Mouse (Mus musculus) intestine, embryonic 16.5 days (tissue): ENCODE data around the gene Gm49711. TPM values are rescaled to one million over a fixed set of nuclear protein-coding genes. Genes with fewer than 3 reads are reported as not detected.

Source experiments
- ATAC-seq: fragments of 200-750 bp; cut with Nextera tagmentation; 2 replicates; pipeline ENCODE4 v1.8.0; 2017; ENCODE audit warnings: moderate TSS enrichment, moderate library complexity
- H3K27ac ChIP-seq: fragments of 300-500 bp; sonication (generic); 2 replicates; pipeline ENCODE4 v1.5.1; 2014; ENCODE audit warnings: mild to moderate bottlenecking, low read length
- H3K27me3 ChIP-seq: fragments of 300-500 bp; sonication (generic); replicated peaks from 2 replicates; pipeline ENCODE4 v1.6.1; 2014; ENCODE audit warnings: low read length, control low read depth, mixed read lengths; ENCODE audit not compliant: control insufficient read depth, insufficient read depth
- H3K36me3 ChIP-seq: fragments of 300-500 bp; sonication (generic); 2 replicates; pipeline ENCODE4 v1.6.1; 2014; ENCODE audit warnings: low read length, control low read depth; ENCODE audit not compliant: control insufficient read depth, insufficient read depth
- H3K4me1 ChIP-seq: fragments of 300-500 bp; sonication (generic); 2 replicates; pipeline ENCODE4 v1.6.1; 2014; ENCODE audit warnings: low read length, control low read depth, mixed read lengths; ENCODE audit not compliant: control insufficient read depth, insufficient read depth
- H3K4me2 ChIP-seq: fragments of 300-500 bp; sonication (generic); 2 replicates; pipeline ENCODE4 v1.6.1; 2014; ENCODE audit warnings: low read depth, low read length, control low read depth
- H3K4me3 ChIP-seq: fragments of 300-500 bp; sonication (generic); 2 replicates; pipeline ENCODE4 v1.5.1; 2014; ENCODE audit warnings: mild to moderate bottlenecking, low read length
- H3K9ac ChIP-seq: fragments of 300-500 bp; sonication (generic); 2 replicates; pipeline ENCODE4 v1.6.1; 2014; ENCODE audit warnings: low read depth, low read length
- H3K9me3 ChIP-seq: fragments of 300-500 bp; sonication (generic); 2 replicates; pipeline ENCODE4 v1.6.1; 2016; ENCODE audit warnings: low read length, control low read depth; ENCODE audit not compliant: control insufficient read depth
- WGBS: fragments of 180-500 bp; shearing (Covaris S2); extraction: QIAGEN DNeasy Blood & Tissue Kit; methylation state at CpG from one replicate; pipeline ENCODE4 v1.1.7; 2014; 5-methylcytosine and 5-hydroxymethylcytosine counted together
- polyA plus RNA-seq: library from polyadenylated mRNA; unstranded; fragments of >200 nt; fragmentation: Nextera tagmentation; extraction: Ambion mirVana; gene quantifications from 2 replicates; pipeline ENCODE4 v1.2.1, GENCODE M21; 2015

The Gm49711 gene
- polyA plus RNA-seq, 1 experiment from 2014 or later: not detected

GRCm38 (mm10) chr16:92107346-92107745 lies 49.2 kb downstream of the Gm49711 start:
- WGBS: 93% methylated on average over 5 of the region's 5 CpGs
- H3K27me3 ChIP-seq: no peaks in the 10 kb centered on the region

GRCm38 (mm10) chr16:92114706-92115241 lies 56.7 kb downstream of the Gm49711 start:
- no peak overlapping the region for H3K4me3 ChIP-seq
- no peak overlapping the region for H3K4me2 ChIP-seq
- H3K4me1 ChIP-seq: peaks cover 9% of the 10 kb centered on the region; the same call in 1 of the 2 replicates
- H3K9me3 ChIP-seq: no peaks in the 10 kb centered on the region
- WGBS: 71% methylated on average over 5 of the region's 5 CpGs
- H3K9ac ChIP-seq: no peak overlapping the region
- H3K27ac ChIP-seq: no peak overlapping the region
- 0 out of 2 replicates have a peak, but pooled peaks cover 2% of the 10 kb centered on the region for H3K36me3 ChIP-seq
- H3K27me3 ChIP-seq: no peaks in the 10 kb centered on the region
- no peak for ATAC-seq

More at GRCm38 (mm10) chr16:92107346-92107745, 49.2 kb downstream of the Gm49711 start:
- H3K4me3 ChIP-seq: no peak overlapping the region
- H3K27ac ChIP-seq: no peak overlapping the region
- no peak overlapping the region for H3K9ac ChIP-seq
- no peaks in the 10 kb centered on the region for H3K36me3 ChIP-seq
- no peaks in the 10 kb centered on the region for H3K9me3 ChIP-seq
- H3K4me1 ChIP-seq: peaks cover 7% of the 10 kb centered on the region; the same call in 1 of the 2 replicates
- no peak for ATAC-seq
- no peak overlapping the region for H3K4me2 ChIP-seq

GRCm38 (mm10) chr16:92115611-92116421 lies 57.7 kb downstream of the Gm49711 start:
- H3K9me3 ChIP-seq: no peaks in the 10 kb centered on the region
- H3K4me2 ChIP-seq: no peak overlapping the region; the same call in none of the 2 replicates
- no peak overlapping the region; the same call in 1 of the 2 replicates for H3K9ac ChIP-seq
- 0 out of 2 replicates have a peak, but pooled peaks cover 2% of the 10 kb centered on the region for H3K36me3 ChIP-seq
- no peak overlapping the region for H3K4me3 ChIP-seq
- ATAC-seq: peak; percentile 53
- no peaks in the 10 kb centered on the region for H3K27me3 ChIP-seq
- H3K27ac ChIP-seq: no peak overlapping the region
- H3K4me1 ChIP-seq: peaks cover 9% of the 10 kb centered on the region; the same call in 1 of the 2 replicates
- WGBS: 38% methylated on average over 19 of the region's 20 CpGs

GRCm38 (mm10) chr16:92117337-92118209 lies 59.5 kb downstream of the Gm49711 start:
- Histone ChIP-seq H3K4me2 (no peak overlapping the region), H3K4me3 (no peak overlapping the region), H3K27me3 (no peaks in the 10 kb centered on the region), H3K9me3 (no peaks in the 10 kb centered on the region), H3K27ac (no peak overlapping the region), H3K9ac (no peak overlapping the region), H3K4me1 (peaks cover 9% of the 10 kb centered on the region; the same call in 1 of the 2 replicates), H3K36me3 (0 out of 2 replicates have a peak, but pooled peaks cover 2% of the 10 kb centered on the region)
- 68% methylated on average over 9 of the region's 9 CpGs for WGBS
- 0 out of 2 replicates have a peak, but pooled peaks have one; percentile 30 for ATAC-seq

GRCm38 (mm10) chr16:92119013-92119515 lies 60.9 kb downstream of the Gm49711 start:
- no peak overlapping the region for H3K27ac ChIP-seq
- H3K36me3 ChIP-seq: no peaks in the 10 kb centered on the region
- ATAC-seq: no peak
- H3K27me3 ChIP-seq: no peaks in the 10 kb centered on the region
- H3K4me1 ChIP-seq: peaks cover 9% of the 10 kb centered on the region; the same call in 1 of the 2 replicates
- no peaks in the 10 kb centered on the region for H3K9me3 ChIP-seq
- no peak overlapping the region for H3K4me3 ChIP-seq
- H3K9ac ChIP-seq: no peak overlapping the region
- WGBS: 51% methylated on average over 13 of the region's 13 CpGs
- H3K4me2 ChIP-seq: no peak overlapping the region

GRCm38 (mm10) chr16:92120899-92121531 lies 62.9 kb downstream of the Gm49711 start:
- peaks cover 6% of the 10 kb centered on the region; the same call in 1 of the 2 replicates for H3K4me1 ChIP-seq
- no peak overlapping the region for H3K27ac ChIP-seq
- no peaks in the 10 kb centered on the region for H3K27me3 ChIP-seq
- 0 out of 2 replicates have a peak, but pooled peaks cover 9% of the 10 kb centered on the region for H3K9me3 ChIP-seq
- no peak for ATAC-seq
- H3K4me3 ChIP-seq: no peak overlapping the region
- no peak overlapping the region for H3K4me2 ChIP-seq
- 79% methylated on average over 17 of the region's 17 CpGs for WGBS
- no peaks in the 10 kb centered on the region for H3K36me3 ChIP-seq
- H3K9ac ChIP-seq: no peak overlapping the region

GRCm38 (mm10) chr16:92127226-92127625 lies 69.1 kb downstream of the Gm49711 start:
- Histone ChIP-seq H3K27ac (0 out of 2 replicates have a peak overlapping the region, but pooled peaks have one; percentile 5), H3K9ac (no peak overlapping the region), H3K4me1 (no peaks in the 10 kb centered on the region; the same call in 1 of the 2 replicates), H3K9me3 (0 out of 2 replicates have a peak, but pooled peaks cover 9% of the 10 kb centered on the region), H3K4me2 (no peak overlapping the region), H3K36me3 (no peaks in the 10 kb centered on the region), H3K4me3 (no peak overlapping the region), H3K27me3 (no peaks in the 10 kb centered on the region)
- ATAC-seq: 0 out of 2 replicates have a peak, but pooled peaks have one; percentile 53
- WGBS: 56% methylated on average over 4 of the region's 4 CpGs

GRCm38 (mm10) chr16:92127666-92128065 lies 69.5 kb downstream of the Gm49711 start:
- Histone ChIP-seq H3K36me3 (no peaks in the 10 kb centered on the region), H3K27ac (0 out of 2 replicates have a peak overlapping the region, but pooled peaks have one; percentile 5), H3K9me3 (0 out of 2 replicates have a peak, but pooled peaks cover 9% of the 10 kb centered on the region), H3K27me3 (no peaks in the 10 kb centered on the region), H3K4me1 (no peaks in the 10 kb centered on the region; the same call in 1 of the 2 replicates), H3K4me2 (no peak overlapping the region), H3K4me3 (no peak overlapping the region), H3K9ac (no peak overlapping the region)
- peak; percentile 76 for ATAC-seq
- 76% methylated on average over 5 of the region's 5 CpGs for WGBS
